Comparison of ENCODE assay signal across 1 mouse cellular context in the genomic region with DNA sequence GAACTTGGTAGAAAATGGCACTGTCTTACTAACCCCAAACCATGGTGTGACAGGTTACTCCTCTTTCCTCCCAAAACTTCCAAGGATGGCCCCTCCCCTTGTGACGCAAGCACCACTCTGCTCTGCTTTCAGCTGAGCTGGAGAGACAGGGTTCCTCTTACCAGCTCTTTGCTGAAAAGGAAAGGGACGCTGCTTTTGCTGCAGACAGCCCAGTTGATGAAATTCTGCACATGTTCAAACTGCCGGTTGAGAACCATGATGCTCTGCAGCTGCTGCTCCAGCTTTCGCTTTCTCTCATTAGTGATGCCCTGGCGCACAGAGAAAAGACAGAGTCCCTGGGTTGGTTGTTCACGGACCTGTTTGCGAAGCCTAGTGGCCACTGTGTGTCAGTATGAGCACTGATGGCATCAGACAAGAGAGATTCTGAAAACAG.
TF ChIP-seq lines count a peak whose summit lies in the region.

No protein-coding gene starts in this region.

TF ChIP-seq in CH12.LX, 34 proteins besides CTCF, POLR2A, EP300 and RAD21 (continued from another document):
- TF ChIP-seq ETS1 (conservative IDR thresholded peaks at IDR 0.05; ENCODE audit: low read depth, low read length) = 0 out of 2 replicates have a peak, but pooled peaks have one; percentile 28
- no peak for TF ChIP-seq ZKSCAN1 (IDR thresholded peaks at IDR 0.05; ENCODE audit: borderline replicate concordance, low read depth, low read length)
- TF ChIP-seq POLR2AphosphoS2 (IDR thresholded peaks at IDR 0.05; ENCODE audit: low read depth, low read length) = no peak
